In genomic region chr2:130578148-130578547, GRCm38 (mm10) we compare ENCODE assay signal across 10 mouse cellular contexts. TPM values are rescaled to one million over a fixed set of nuclear protein-coding genes. Genes with fewer than 3 reads are reported as not detected.
DNase-seq lines count a peak whose midpoint lies in the region; ATAC-seq and TF ChIP-seq lines count a peak whose summit lies in the region.
"Had no signal": no experiment of that assay in that cellular context is flagged by ENCODE, and none has a peak within 500 bp of the region (broad histone marks: within the 10 kb centered on the region; RNA-seq: fewer than 3 reads in every experiment).

No protein-coding gene starts in this region.

- H3K27me3 ChIP-seq in heart, embryonic 11.5 days (ENCODE audit: control insufficient read depth, insufficient read depth, low read length): peaks cover 91% of the 10 kb centered on the region
- peaks cover 20% of the 10 kb centered on the region; the same call in 1 of the 2 replicates for H3K27me3 ChIP-seq in thymus, adult 2 months (ENCODE audit: control insufficient read depth, insufficient read depth, low read length)

- TF ChIP-seq CTCF in bone marrow macrophage, adult 2 months (IDR thresholded peaks at IDR 0.05; ENCODE audit: low read depth, low read length): peak; percentile 37; the same call in 1 of the 2 replicates
- peak; percentile 73; the same call in 1 of the 2 replicates for TF ChIP-seq CTCF in thymus, adult 2 months (IDR thresholded peaks at IDR 0.05; ENCODE audit: borderline replicate concordance, control insufficient read depth, extremely low read depth, insufficient read depth, low read length, poor library complexity)

- DNase-seq in heart, postnatal 14 days: peak; percentile 51 to 68
- peak; percentile 42 to 73 for DNase-seq in CD8-positive naive resting alpha-beta T cell, adult 2 months (ENCODE audit: low read depth in 2 of 2, low spot score in 2 of 2)
- peak; percentile 53 to 65 for DNase-seq in frontal cortex, postnatal 25 days (ENCODE audit: low spot score in 2 of 2)
- peak; percentile 78 to 82 for DNase-seq in left cerebral cortex, adult 18-20 months (ENCODE audit: low spot score in 2 of 2)
- peak; percentile 79 for DNase-seq in naive thymus-derived CD4-positive, alpha-beta T cell, adult 2 months (ENCODE audit: low read depth)
- peak; percentile 77 for DNase-seq in thymus, adult 2 months

- no peak overlapping the region for H3K4me3 ChIP-seq in heart, embryonic 11.5 days (ENCODE audit: low read depth, low read length)
- H3K4me3 ChIP-seq in bone marrow macrophage, adult 2 months (ENCODE audit: insufficient read depth, low read length): no peak overlapping the region
- no peak overlapping the region for H3K4me3 ChIP-seq in thymus, adult 2 months (ENCODE audit: control insufficient read depth, insufficient read depth, low read length)
- H3K4me3 ChIP-seq: embryonic facial prominence, embryonic 12.5 days had no signal

- intact Hi-C loops in heart, postnatal 14 days (cut with DNase I): no loop called here

- H3K4me1 ChIP-seq in heart, embryonic 11.5 days (ENCODE audit: control insufficient read depth, insufficient read depth, low read length): peaks cover 9% of the 10 kb centered on the region
- H3K4me1 ChIP-seq in bone marrow macrophage, adult 2 months (ENCODE audit: control insufficient read depth, insufficient read depth, low read length): no peaks in the 10 kb centered on the region
- H3K4me1 ChIP-seq in thymus, adult 2 months (replicated peaks; ENCODE audit: control insufficient read depth, insufficient read depth, low read length): peaks cover 4% of the 10 kb centered on the region; the same call in 1 of the 2 replicates

- no peaks in the 10 kb centered on the region for H3K36me3 ChIP-seq in heart, embryonic 11.5 days (ENCODE audit: control insufficient read depth, insufficient read depth, low read length)
- H3K36me3 ChIP-seq in thymus, adult 2 months (ENCODE audit: control insufficient read depth, insufficient read depth, low read length): no peaks in the 10 kb centered on the region
- H3K36me3 ChIP-seq: embryonic facial prominence, embryonic 12.5 days; lung, embryonic 15.5 days had no signal

- H3K4me2 ChIP-seq in heart, embryonic 11.5 days: no peak overlapping the region

- H3K27ac ChIP-seq in heart, embryonic 11.5 days (ENCODE audit: low read depth, low read length): no peak overlapping the region
- H3K27ac ChIP-seq in bone marrow macrophage, adult 2 months (ENCODE audit: insufficient read depth, low read depth, low read length): no peak overlapping the region
- no peak overlapping the region for H3K27ac ChIP-seq in thymus, adult 2 months (ENCODE audit: control insufficient read depth, insufficient read depth, low read length)
- H3K27ac ChIP-seq: embryonic facial prominence, embryonic 12.5 days; lung, embryonic 15.5 days had no signal

- no peak overlapping the region for H3K9ac ChIP-seq in heart, embryonic 11.5 days (ENCODE audit: low read depth, low read length)
- H3K9ac ChIP-seq: embryonic facial prominence, embryonic 12.5 days; lung, embryonic 15.5 days had no signal

- ATAC-seq in heart, embryonic 11.5 days (replicated peaks; ENCODE audit: insufficient number of reproducible peaks, low FRiP score, low TSS enrichment): no peak

- no peak for TF ChIP-seq POLR2A in bone marrow macrophage, adult 2 months (IDR thresholded peaks at IDR 0.05; ENCODE audit: borderline replicate concordance, low read depth, low read length)
- TF ChIP-seq POLR2A in thymus, adult 2 months (IDR thresholded peaks at IDR 0.05; ENCODE audit: control insufficient read depth, extremely low read depth, insufficient read depth, low read length, poor library complexity): no peak

- WGBS in heart, embryonic 11.5 days (ENCODE audit: insufficient replicate concordance): 11% methylated on average over 11 of the region's 11 CpGs
- 13% methylated on average over 11 of the region's 11 CpGs for WGBS in thymus, adult 2 months

- H3K9me3 ChIP-seq in heart, embryonic 11.5 days (replicated peaks; ENCODE audit: control insufficient read depth, low read length): no peaks in the 10 kb centered on the region
- H3K9me3 ChIP-seq: embryonic facial prominence, embryonic 12.5 days; lung, embryonic 15.5 days had no signal

RNA-seq across cellular contexts. Expression of gene Oxt, which starts 2.2 kb away (rescaled TPM):
- total RNA-seq in heart, postnatal 14 days (2021): not detected
- not detected in 2 replicates for polyA plus RNA-seq in heart, embryonic 11.5 days (2014; fragmentation: Nextera tagmentation; extraction: Ambion mirVana)
- not detected in 2 replicates for polyA plus RNA-seq in bone marrow macrophage, adult 2 months (2012; ENCODE audit: insufficient read depth, insufficient read length, missing spikeins)
- not detected for total RNA-seq in left cerebral cortex, adult 18-20 months (2021)
- 2.3 and 3.9 TPM in 2 replicates for polyA plus RNA-seq in thymus, adult 2 months (2012; rRNA removed)
- polyA plus RNA-seq: embryonic facial prominence, embryonic 12.5 days; lung, embryonic 15.5 days had no signal

RNA-seq across cellular contexts. Expression of gene Avp, which starts 4.2 kb away (rescaled TPM):
- total RNA-seq in heart, postnatal 14 days (2021): 1 to 10 TPM in 1 of 2 experiments, under 1 TPM in 1; 0.88 to 1.2 TPM
- 1.1 and 1.3 TPM in 2 replicates for polyA plus RNA-seq in heart, embryonic 11.5 days (2014; fragmentation: Nextera tagmentation; extraction: Ambion mirVana)
- not detected in 2 replicates for polyA plus RNA-seq in bone marrow macrophage, adult 2 months (2012; ENCODE audit: insufficient read depth, insufficient read length, missing spikeins)
- total RNA-seq in left cerebral cortex, adult 18-20 months (2021): 1 to 10 TPM in 1 of 2 experiments, under 1 TPM in 1; 0.87 to 1.2 TPM
- 1.9 and 2.9 TPM in 2 replicates for polyA plus RNA-seq in thymus, adult 2 months (2012; rRNA removed)
- polyA plus RNA-seq: embryonic facial prominence, embryonic 12.5 days; lung, embryonic 15.5 days had no signal

RNA-seq across cellular contexts. Expression of gene Mrps26, which starts 14.6 kb away (rescaled TPM):
- 10 to 100 TPM; 64.9 to 76.1 TPM for total RNA-seq in heart, postnatal 14 days (2021)
- 78.4 and 79.9 TPM in 2 replicates for polyA plus RNA-seq in heart, embryonic 11.5 days (2014; fragmentation: Nextera tagmentation; extraction: Ambion mirVana)
- 28.3 and 30.0 TPM in 2 replicates for polyA plus RNA-seq in bone marrow macrophage, adult 2 months (2012; ENCODE audit: insufficient read depth, insufficient read length, missing spikeins)
- 10 to 100 TPM; 71.0 to 75.4 TPM for total RNA-seq in left cerebral cortex, adult 18-20 months (2021)
- polyA plus RNA-seq in thymus, adult 2 months (2012; rRNA removed): 112 and 117 TPM in 2 replicates

RNA-seq across cellular contexts. Expression of gene Fastkd5, which starts 51.7 kb away (rescaled TPM):
- 1 to 10 TPM; 7.3 to 9.3 TPM for total RNA-seq in heart, postnatal 14 days (2021)
- polyA plus RNA-seq in heart, embryonic 11.5 days (2014; fragmentation: Nextera tagmentation; extraction: Ambion mirVana): 18.8 and 19.7 TPM in 2 replicates
- 4.4 and 6.1 TPM in 2 replicates for polyA plus RNA-seq in bone marrow macrophage, adult 2 months (2012; ENCODE audit: insufficient read depth, insufficient read length, missing spikeins)
- 10 to 100 TPM in 1 of 2 experiments, 1 to 10 TPM in 1; 7.8 to 13.4 TPM for total RNA-seq in left cerebral cortex, adult 18-20 months (2021)
- 3.7 and 4.3 TPM in 2 replicates for polyA plus RNA-seq in thymus, adult 2 months (2012; rRNA removed)

RNA-seq across cellular contexts. Expression of gene Ubox5, which starts 51.7 kb away (rescaled TPM):
- total RNA-seq in heart, postnatal 14 days (2021): 1 to 10 TPM; 4.2 to 4.5 TPM
- 8.9 and 10.4 TPM in 2 replicates for polyA plus RNA-seq in heart, embryonic 11.5 days (2014; fragmentation: Nextera tagmentation; extraction: Ambion mirVana)
- polyA plus RNA-seq in bone marrow macrophage, adult 2 months (2012; ENCODE audit: insufficient read depth, insufficient read length, missing spikeins): 5.0 and 6.1 TPM in 2 replicates
- total RNA-seq in left cerebral cortex, adult 18-20 months (2021): 10 to 100 TPM in 1 of 2 experiments, 1 to 10 TPM in 1; 8.2 to 10.7 TPM
- 10.7 and 11.8 TPM in 2 replicates for polyA plus RNA-seq in thymus, adult 2 months (2012; rRNA removed)
